Mouse (Mus musculus): ENCODE results near the gene Prickle2.

The Prickle2 gene

DNA sequence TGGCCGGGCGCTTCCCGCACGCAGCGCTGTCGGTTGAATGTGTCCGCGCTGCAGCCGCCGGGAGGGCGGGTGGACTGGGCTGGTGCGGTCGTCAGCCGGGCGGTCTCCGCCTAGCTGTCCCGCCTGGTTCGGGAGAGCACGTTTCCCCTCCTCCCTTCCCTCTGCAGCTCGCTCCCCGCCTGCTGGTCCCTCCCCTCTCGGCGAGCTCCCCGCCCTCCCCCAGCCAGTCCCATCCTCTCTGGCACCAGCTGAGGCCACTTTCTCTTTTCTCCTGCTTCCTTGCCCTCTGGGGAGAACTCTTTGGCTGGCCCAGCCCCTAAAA lies at the start of gene Prickle2:
Gene Prickle2 (minus strand): TSS at position 11 of the 322 bp plus-strand sequence.
- no peak for DNase-seq (ENCODE audit: low read depth)

DNA sequence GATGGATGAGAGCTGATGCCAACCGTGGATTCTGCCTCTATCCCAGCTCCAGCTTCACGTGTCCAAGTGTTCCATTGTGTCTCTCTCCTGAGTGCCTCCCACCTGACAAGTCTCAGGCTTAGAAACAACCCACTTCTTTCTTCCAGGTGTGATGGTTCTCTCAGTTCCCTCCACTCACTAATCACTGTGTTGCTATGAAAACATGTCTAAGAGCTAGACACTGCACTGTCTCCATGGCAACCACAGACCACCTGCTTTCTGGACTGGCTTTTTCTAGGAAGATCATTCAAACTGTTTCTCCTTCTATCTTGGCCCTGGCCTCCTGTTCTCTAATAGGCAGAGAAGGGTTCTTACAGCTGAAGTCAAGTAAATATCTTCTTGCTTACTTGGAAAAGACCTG lies 46.8 kb upstream of the Prickle2 start:
- no peak for DNase-seq (ENCODE audit: low read depth)

DNA sequence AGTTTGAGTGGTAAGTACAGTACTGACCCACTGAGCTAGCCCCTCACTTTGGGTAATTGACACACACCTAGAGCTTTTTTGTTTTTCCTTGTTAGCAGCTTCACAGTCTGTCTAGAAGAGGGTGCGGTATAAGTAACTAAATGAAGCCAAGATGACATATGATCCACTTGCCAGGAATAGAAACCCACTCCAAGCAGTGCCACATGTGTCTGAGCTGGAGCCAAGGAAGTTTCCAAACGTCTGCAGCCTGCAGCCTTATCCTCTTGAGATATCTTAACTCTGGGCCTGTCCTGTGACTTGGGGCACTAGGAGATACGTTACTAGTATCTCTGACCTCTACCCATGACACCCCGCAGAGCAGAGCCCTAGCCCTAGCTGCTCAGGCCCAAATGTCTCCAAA lies 43.5 kb upstream of the Prickle2 start:
- no peak for DNase-seq (ENCODE audit: low read depth)

DNA sequence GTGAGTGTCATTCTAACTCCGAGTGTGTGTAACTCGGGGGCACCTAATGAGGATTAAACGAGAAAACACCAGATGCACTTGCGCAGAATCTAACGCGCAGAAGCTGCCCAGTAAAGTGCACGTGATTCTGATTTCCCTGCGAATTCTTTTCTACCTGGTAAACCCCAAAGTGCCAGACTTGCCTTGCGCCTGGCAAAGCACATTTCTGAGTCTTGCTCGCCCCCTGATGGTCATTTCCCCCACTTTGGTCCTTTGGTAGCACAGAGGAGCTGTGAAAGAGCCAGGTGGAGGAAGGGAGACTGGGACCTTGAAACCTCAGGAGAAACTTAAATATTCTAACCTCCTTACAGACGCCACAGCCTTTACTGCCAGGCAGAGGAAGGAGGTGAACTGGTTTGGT lies 37.6 kb upstream of the Prickle2 start:
- no peak for DNase-seq (ENCODE audit: low read depth)

- DNase-seq (ENCODE audit: low read depth) = no peak
These were observed 31.2 kb upstream of the Prickle2 start for GRCm38 (mm10) chr6:92737116-92737515.

GRCm38 (mm10) chr6:92733651-92734050 lies 27.7 kb upstream of the Prickle2 start:
- DNase-seq (ENCODE audit: low read depth) = no peak

DNA sequence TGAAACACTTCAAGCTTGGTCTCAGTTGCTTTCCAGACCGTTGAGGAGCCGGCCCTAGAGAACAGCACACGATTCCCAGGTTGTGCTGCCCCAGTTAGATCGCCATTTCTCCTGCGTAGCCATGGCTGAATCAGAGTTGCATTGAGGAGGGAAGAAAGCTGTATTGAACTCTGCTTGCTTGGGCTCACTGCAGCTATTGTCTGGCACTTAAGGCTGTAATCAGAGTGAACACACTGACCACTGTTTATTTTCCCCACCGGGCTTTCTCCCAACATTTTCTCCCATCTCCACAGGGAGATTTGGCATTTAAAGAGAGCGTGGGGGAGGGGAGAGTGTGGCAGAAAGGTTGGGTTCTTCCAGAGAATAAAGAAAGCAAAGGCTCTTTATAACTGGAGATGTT lies 22.6 kb upstream of the Prickle2 start:
- no peak for DNase-seq (ENCODE audit: low read depth)

DNA sequence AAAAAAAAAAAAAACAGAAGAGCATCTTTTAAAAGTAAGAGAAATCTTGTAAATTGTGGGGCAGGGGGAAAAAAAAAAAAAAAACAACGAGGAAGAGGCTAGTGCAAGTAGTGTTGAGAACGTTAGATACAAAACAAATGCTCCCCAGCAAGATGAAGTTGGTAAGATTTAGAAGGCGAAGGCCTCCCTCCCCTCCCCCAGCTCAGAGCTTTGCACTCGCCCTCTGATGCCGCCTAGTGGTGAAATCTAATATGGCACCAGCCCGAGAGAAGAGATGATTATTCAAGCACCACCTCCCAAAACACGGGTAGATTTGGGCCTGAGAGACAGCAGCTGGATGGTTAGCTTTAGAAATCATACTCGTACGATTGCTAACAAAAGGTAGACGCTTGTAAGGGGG lies 22.1 kb upstream of the Prickle2 start:
- peak; percentile 3 for DNase-seq (ENCODE audit: low read depth)

- no peak for DNase-seq (ENCODE audit: low read depth)
These were observed 21.5 kb upstream of the Prickle2 start for GRCm38 (mm10) chr6:92727351-92727986.

GRCm38 (mm10) chr6:92726121-92726520 lies 20.2 kb upstream of the Prickle2 start:
- DNase-seq (ENCODE audit: low read depth) = no peak

GRCm38 (mm10) chr6:92724394-92724793 lies 18.4 kb upstream of the Prickle2 start:
- DNase-seq (ENCODE audit: low read depth) = no peak

GRCm38 (mm10) chr6:92715806-92716205 lies 9.9 kb upstream of the Prickle2 start:
- DNase-seq (ENCODE audit: low read depth) = no peak

DNA sequence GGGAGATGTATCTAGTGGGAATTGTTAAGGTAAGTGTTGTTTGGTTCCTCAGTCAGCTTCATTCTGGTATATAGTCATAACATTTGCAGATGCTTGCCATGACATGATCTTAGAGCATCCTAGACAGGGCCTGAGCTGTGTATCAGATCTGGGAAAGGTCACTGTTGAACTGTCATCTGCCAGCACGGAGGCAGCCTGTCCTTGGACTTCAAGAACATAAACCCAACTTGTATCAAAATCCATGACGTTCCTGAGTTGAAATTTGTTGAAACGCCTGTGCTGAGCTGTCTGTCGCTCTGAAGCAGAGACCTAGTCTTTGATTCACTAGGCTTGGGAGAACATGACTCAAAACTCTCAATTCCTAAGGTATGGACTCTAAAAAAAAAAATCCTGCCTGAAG lies 8.8 kb upstream of the Prickle2 start:
- DNase-seq (ENCODE audit: low read depth) = no peak

GRCm38 (mm10) chr6:92708137-92708536 lies 2.2 kb upstream of the Prickle2 start:
- no peak for DNase-seq (ENCODE audit: low read depth)

DNA sequence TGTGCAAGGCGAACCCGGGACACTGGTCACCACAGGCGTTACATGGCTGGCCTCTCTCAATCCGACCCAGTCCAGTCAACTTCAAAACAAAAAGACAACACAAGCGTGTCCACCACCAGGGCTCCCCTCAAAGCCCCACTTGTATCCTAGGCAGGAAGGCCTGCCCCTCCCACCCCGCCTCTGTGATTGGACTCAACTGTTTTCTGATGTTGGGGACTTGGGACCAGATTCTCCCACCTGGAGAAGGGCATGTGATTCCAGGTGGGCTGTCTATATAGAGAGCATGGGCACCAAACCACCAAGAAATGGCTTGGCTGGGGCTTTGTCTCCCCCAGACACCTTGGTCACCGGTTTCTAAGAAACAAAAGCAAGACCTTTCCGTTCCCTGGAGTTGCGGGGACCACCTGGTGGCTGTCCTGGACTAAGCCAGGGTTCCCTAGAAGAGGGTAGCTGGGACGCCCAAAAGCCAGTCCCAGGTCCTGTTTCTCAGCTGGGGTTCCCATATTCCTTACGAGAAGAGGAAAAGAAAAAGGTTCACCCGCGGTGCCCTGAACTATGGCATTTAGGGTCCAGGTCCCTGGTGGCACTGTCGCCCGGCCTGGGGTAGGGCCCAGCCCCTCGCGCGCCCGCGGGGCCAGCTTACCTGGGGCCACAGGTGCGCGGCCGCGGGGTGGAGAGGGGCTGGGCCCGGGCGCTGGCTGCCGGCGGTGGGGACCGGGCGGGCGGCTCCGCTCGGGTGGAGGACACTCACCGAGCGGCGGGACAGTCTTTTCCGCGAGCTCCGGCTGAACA lies 406 bp downstream of the Prickle2 start:
- no peak for DNase-seq (ENCODE audit: low read depth)

DNA sequence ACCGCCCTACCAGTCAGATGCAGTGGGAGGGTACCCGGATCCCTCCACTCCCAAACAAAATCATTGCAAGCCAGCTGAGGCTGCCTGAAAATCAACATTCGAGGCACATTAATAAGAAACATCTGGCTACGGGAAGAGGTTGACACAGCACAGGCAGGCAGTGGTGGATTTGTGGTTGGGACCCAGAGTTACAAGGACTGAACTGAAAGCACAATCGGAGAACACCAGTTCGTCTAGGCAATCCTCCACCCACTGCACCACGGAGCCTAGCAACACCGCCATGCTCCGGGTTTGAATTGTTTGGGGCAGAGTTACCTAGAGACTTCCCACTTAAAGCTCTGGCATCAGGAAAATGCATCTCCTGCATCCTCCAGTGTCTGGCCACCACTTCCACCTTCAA lies 1.1 kb downstream of the Prickle2 start:
- DNase-seq (ENCODE audit: low read depth) = no peak

DNA sequence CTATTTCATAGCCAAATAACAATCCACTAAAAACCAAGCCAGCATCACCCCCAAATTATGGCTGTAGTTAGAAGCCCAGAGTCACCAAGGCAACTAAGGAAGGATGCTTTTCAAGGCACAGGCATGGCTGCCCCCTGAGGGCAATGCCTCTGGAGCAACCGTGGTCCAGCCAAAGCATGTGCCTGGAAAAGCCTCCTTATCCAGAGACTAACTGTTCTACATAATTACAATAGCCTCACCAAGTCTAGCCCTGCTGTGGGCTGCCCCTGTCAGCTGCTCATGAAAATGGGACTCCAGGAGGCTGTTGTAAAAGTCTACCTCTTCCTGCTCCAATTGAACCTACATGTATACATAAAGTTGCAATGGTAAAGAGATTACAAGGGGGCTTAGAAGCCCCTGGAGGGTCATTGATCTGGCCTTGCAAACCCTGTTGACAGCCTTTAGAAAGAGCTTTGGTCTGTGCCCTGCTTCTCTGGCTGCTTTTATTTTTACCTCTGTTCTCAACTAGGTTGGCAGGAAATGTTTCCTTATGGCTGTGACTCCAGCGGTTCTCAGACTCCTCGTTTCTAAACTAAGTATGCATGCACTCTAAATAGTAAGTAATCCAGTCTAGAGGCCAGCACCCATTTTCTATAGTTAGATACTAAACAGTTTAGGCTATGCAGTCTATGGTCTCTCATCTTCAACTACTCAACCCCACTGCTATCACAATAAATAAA lies 6.3 kb downstream of the Prickle2 start:
- DNase-seq (ENCODE audit: low read depth) = no peak

DNA sequence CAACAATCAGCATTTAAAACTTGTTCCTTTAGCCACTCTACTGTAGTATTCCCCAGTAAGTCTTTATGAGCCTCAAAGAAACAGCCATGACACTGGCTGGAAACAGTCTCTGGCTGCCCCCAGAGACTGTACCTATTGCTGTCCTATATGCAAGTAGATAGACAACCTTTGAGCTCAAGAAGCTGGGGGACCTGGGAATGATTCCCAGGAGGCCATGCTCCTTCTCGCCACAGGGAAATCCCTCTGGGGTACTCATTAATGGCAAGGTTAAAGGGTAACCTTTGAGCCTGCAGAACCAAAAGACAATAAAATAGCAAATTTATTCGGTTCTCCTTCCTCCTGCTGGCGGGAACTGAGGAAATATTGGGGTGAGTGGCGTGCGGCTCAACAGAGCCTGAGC lies 8.1 kb downstream of the Prickle2 start:
- DNase-seq (ENCODE audit: low read depth) = no peak

- DNase-seq (ENCODE audit: low read depth) = no peak
These were observed 18.6 kb downstream of the Prickle2 start for GRCm38 (mm10) chr6:92687317-92687716.

DNA sequence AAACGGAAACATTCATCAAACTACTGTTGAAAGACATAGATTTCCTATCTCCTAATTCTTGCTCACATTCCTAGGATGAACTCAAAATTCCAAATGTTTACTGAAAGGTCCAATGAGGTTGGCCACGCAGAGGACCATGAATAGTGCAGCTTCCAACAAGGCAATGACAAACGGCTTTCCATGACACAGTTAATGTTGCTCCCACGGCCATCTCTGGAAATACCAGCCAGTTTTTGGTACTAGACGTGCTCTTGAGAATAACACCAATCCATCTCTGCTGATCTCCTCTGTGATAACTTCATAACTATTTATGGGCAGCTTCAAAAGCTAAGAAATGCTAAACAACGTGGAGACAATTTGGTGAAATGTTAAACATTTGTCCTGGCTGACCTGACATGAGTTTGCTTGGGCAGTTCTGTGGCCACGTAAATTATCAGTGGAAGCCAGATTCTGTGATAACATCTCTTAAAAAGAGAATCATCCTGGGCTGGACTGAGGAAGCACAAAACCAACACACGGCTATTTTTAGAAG lies 31.5 kb downstream of the Prickle2 start:
- DNase-seq (ENCODE audit: low read depth) = no peak

DNA sequence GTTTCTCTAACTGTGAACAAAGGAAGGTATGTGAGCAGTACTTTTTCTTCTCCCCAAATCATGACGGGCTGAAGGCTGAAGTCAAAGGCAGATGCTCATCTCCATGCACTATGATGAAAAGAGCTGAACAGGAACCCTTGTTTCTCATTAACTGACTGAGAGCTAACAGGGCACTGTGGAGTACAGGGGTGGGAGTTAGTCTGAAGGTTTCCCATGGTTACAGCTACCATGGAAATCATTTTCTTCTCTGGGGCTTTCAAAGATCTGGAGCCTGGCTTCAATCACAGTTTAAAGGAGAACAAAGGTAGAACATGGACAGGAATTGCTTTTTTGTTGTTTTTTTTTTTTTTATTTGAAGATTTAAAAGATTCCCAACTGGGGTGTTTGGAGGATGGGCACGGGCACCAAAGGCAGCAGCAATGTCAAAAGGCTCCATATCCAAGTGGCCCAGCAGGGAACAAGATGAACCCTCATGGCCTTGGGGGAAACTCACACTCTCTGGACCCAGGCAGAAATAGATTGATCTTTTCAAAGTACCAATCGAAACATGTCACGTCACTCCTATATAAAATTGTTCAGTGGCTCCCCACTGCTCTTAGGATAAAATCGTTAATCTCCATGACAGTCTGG lies 35.3 kb downstream of the Prickle2 start:
- DNase-seq (ENCODE audit: low read depth) = no peak

DNA sequence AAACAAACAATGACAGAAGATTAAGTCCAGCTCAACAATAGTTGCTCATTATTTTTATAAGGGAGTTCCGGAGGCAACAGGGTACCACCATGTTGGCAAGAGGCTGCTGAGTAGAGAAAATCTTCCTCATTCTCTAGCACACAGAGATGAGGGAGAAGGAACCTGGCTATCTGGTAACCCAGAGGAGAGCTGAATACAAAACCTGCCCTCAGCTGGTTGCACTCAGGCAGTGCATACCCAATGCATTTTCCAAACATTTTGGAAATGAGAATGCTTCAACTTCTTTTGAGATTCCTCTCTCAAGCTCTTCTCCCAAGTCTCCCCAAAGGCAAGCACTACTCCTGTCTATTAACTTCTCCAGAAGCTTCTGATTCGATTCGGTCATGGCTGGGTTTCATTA lies 36.3 kb downstream of the Prickle2 start:
- no peak for DNase-seq (ENCODE audit: low read depth)

DNA sequence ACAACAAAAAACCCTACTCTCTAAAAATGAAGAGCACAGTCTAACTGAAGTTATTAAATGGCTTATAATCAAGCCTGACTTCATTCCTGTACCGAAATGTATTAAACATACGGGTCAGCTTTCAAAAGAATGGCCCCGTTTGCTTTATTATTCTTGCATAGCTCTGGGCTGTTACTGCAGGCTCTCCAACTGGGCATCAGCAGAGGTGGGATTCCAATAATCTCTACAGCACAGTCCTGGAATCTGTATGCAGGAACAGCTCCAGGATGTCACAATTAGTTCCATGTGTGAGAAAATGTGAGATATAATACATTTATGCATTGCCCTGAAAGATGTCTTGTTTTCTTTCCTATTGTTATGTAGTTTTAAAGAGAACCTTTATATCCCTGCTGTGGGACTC lies 38.4 kb downstream of the Prickle2 start:
- DNase-seq (ENCODE audit: low read depth) = no peak
